Mouse (Mus musculus) spleen, adult 2 months (tissue): ENCODE results near the gene Dmap1.

Experiments used
- CTCF ChIP-seq: fragments of 200-500 bp; IDR thresholded peaks from 2 replicates; pipeline ENCODE4 v1.5.1; 2011; ENCODE audit warnings: mild to moderate bottlenecking, inconsistent platforms; ENCODE audit not compliant: insufficient read depth, insufficient read length, insufficient replicate concordance; ENCODE audit errors: extremely low read depth
- POLR2A ChIP-seq: fragments of 200-500 bp; IDR thresholded peaks from 2 replicates; pipeline ENCODE4 v1.6.1; 2011; ENCODE audit warnings: low read depth, low read length, inconsistent platforms

DNA sequence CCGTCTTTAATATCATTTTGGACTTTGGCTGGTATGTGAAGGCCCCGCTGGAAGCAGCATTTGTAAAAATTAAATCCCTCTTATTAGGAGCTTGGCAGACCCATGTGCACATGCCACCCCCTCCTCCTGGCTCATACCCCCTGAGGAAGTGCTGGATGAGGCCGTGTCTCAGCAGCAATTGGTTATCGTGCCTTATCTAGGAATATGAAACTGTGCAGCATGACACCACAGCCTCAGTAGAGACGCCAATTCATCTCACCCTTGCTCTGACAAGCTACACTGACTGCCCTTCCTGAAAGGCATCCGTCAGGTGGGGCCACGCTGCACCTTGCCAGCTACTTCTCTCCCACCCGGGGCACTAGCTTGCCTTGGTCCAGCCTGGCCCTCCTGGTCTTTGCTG is 35.6 kb downstream of the Dmap1 start:
- no peak for TF ChIP-seq POLR2A
- no peak for TF ChIP-seq CTCF
